Comparison of ENCODE assay signal across 21 mouse cellular contexts in the genomic region with DNA sequence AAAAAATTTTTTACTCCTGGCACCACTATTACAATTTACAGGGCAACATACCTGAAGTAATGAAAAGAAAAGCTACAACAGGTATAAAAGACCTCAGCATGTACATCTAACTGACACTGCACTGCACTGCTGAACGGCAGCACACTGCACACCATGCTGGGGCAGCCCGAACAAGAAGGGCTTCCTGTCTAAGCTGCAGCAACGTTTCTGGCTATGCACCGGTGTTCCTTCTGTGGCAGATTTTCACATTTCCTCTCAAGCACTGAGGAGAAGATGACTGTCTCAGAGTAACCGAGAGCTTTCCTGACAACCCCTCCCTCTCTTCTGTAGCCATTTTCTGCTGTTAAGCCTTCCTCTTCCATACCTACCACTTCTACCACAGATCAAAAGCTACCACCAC. TPM values are rescaled to one million over a fixed set of nuclear protein-coding genes. Genes with fewer than 3 reads are reported as not detected.
DNase-seq lines count a peak whose midpoint lies in the region; ATAC-seq lines count a peak whose summit lies in the region.
"Had no signal": no experiment of that assay in that cellular context is flagged by ENCODE, and none has a peak within 500 bp of the region (broad histone marks: within the 10 kb centered on the region; RNA-seq: fewer than 3 reads in every experiment).

No protein-coding gene starts in this region.

- no peak overlapping the region for H3K4me2 ChIP-seq in heart, embryonic 16.5 days (ENCODE audit: low read depth, low read length)
- H3K4me2 ChIP-seq: hindbrain, embryonic 15.5 days; liver, embryonic 15.5 days had no signal

- H3K9me3 ChIP-seq in heart, embryonic 16.5 days (replicated peaks; ENCODE audit: control insufficient read depth, low read length): peaks cover 5% of the 10 kb centered on the region
- H3K9me3 ChIP-seq: hindbrain, embryonic 15.5 days; liver, embryonic 15.5 days had no signal

- H3K27ac ChIP-seq in heart, embryonic 16.5 days (ENCODE audit: low read length): peak overlapping the region; percentile 21; the same call in 1 of the 2 replicates
- H3K27ac ChIP-seq: hindbrain, embryonic 15.5 days; liver, embryonic 15.5 days; stomach, postnatal 0 days had no signal

- no peak overlapping the region for H3K9ac ChIP-seq in heart, embryonic 16.5 days (ENCODE audit: low read length)
- H3K9ac ChIP-seq: hindbrain, embryonic 15.5 days; liver, embryonic 15.5 days had no signal

- no peak for DNase-seq in heart, adult 8-10 months (ENCODE audit: low spot score)
- DNase-seq in thymus, postnatal 4 days: peak; percentile 62
- DNase-seq in cerebellum, adult 18-20 months: no peak
- no peak for DNase-seq in urinary bladder, postnatal 36 days (ENCODE audit: low spot score in 2 of 2)
- DNase-seq: B cell, adult 2 months; cerebellum, postnatal 25 days; heart, postnatal 14 days; kidney, adult 11 months; kidney, postnatal 10 days; layer of hippocampus, adult 9-11 months; right cerebral cortex, postnatal 14 days had no signal

- peaks cover 30% of the 10 kb centered on the region for H3K4me1 ChIP-seq in heart, embryonic 16.5 days (ENCODE audit: control insufficient read depth, insufficient read depth, low read length)

- H3K36me3 ChIP-seq in heart, embryonic 16.5 days (ENCODE audit: control insufficient read depth, insufficient read depth): peaks cover 19% of the 10 kb centered on the region
- H3K36me3 ChIP-seq: liver, embryonic 15.5 days had no signal

- H3K4me3 ChIP-seq in heart, embryonic 16.5 days (ENCODE audit: low read length): no peak overlapping the region
- H3K4me3 ChIP-seq: embryonic facial prominence, embryonic 10.5 days; hindbrain, embryonic 15.5 days; liver, embryonic 15.5 days; megakaryocyte, embryonic 14.5 days had no signal

- no peaks in the 10 kb centered on the region for H3K27me3 ChIP-seq in heart, embryonic 16.5 days (ENCODE audit: control insufficient read depth, insufficient read depth, low read length)
- H3K27me3 ChIP-seq: hindbrain, embryonic 15.5 days; liver, embryonic 15.5 days had no signal

- 42% methylated on average over 5 of the region's 5 CpGs for WGBS in heart, embryonic 16.5 days

- ATAC-seq in heart, embryonic 16.5 days (replicated peaks; ENCODE audit: extremely low read depth, insufficient read depth, low FRiP score): no peak
- ATAC-seq in common myeloid progenitor, adult 5-6 weeks (replicated peaks; ENCODE audit: low read depth, poor library complexity, severe bottlenecking): peak; percentile 52
- ATAC-seq in neutrophil, adult 5-6 weeks (ENCODE audit: extremely low read depth, insufficient number of reproducible peaks, low FRiP score, poor library complexity, severe bottlenecking): 0 out of 2 replicates have a peak, but pooled peaks have one; percentile 26
- ATAC-seq: forebrain, embryonic 14.5 days; midbrain, embryonic 16.5 days had no signal

RNA-seq across cellular contexts. Expression of a gene that starts 21.6 kb away (rescaled TPM):
- 95.3 and 104 TPM in 2 replicates for polyA plus RNA-seq in heart, embryonic 16.5 days (2015; fragmentation: Nextera tagmentation; extraction: Ambion mirVana)
- total RNA-seq in heart, adult 8-10 months (2022): 10 to 100 TPM; 12.3 to 13.6 (median 12.4) TPM
- total RNA-seq in common myeloid progenitor, adult 5-6 weeks (2017): 2.0 and 9.5 TPM in 2 replicates
- total RNA-seq in neutrophil, adult 5-6 weeks (2017): not detected in 2 replicates
